Mouse (Mus musculus) forebrain, embryonic 13.5 days (tissue): ENCODE results near the gene Pced1a. TPM values are rescaled to one million over a fixed set of nuclear protein-coding genes. Genes with fewer than 3 reads are reported as not detected.

Source experiments
- ATAC-seq: fragments of 200-750 bp; cut with Nextera tagmentation; 2 replicates; pipeline ENCODE4 v1.8.0; 2017
- H3K27ac ChIP-seq: fragments of 300-500 bp; sonication (generic); 2 replicates; pipeline ENCODE4 v1.5.1; 2015; ENCODE audit warnings: inconsistent platforms, mild to moderate bottlenecking, moderate library complexity
- H3K27me3 ChIP-seq: fragments of 300-500 bp; sonication (generic); 2 replicates; pipeline ENCODE4 v1.6.1; 2015; ENCODE audit warnings: mild to moderate bottlenecking, inconsistent platforms
- H3K36me3 ChIP-seq: fragments of 300-500 bp; sonication (generic); 2 replicates; pipeline ENCODE4 v1.6.1; 2015; ENCODE audit warnings: mild to moderate bottlenecking, inconsistent platforms; ENCODE audit not compliant: poor library complexity, severe bottlenecking
- H3K4me1 ChIP-seq: fragments of 300-500 bp; sonication (generic); 2 replicates; pipeline ENCODE4 v1.6.1; 2015; ENCODE audit warnings: inconsistent platforms
- H3K4me2 ChIP-seq: fragments of 300-500 bp; sonication (generic); 2 replicates; pipeline ENCODE4 v1.6.1; 2015; ENCODE audit warnings: inconsistent platforms, mild to moderate bottlenecking, moderate library complexity
- H3K4me3 ChIP-seq: fragments of 300-500 bp; sonication (generic); 2 replicates; pipeline ENCODE4 v1.5.1; 2015; ENCODE audit warnings: mild to moderate bottlenecking, inconsistent platforms
- H3K9ac ChIP-seq: fragments of 300-500 bp; sonication (generic); 2 replicates; pipeline ENCODE4 v1.6.1; 2015; ENCODE audit warnings: mild to moderate bottlenecking, inconsistent platforms
- H3K9me3 ChIP-seq: fragments of 300-500 bp; sonication (generic); replicated peaks from 2 replicates; pipeline ENCODE4 v1.6.1; 2016; ENCODE audit warnings: inconsistent platforms
- WGBS: fragments of 180-500 bp; shearing (Covaris S2); methylation state at CpG from one replicate; pipeline ENCODE4 v1.1.7; 2015; 5-methylcytosine and 5-hydroxymethylcytosine counted together
- polyA plus RNA-seq: library from polyadenylated mRNA; unstranded; fragments of >200 nt; fragmentation: Nextera tagmentation; extraction: Ambion mirVana; gene quantifications from 2 replicates; pipeline ENCODE4 v1.2.1, GENCODE M21; 2015

The Pced1a gene
- polyA plus RNA-seq, 1 experiment from 2014 or later: 9.0 TPM

DNA sequence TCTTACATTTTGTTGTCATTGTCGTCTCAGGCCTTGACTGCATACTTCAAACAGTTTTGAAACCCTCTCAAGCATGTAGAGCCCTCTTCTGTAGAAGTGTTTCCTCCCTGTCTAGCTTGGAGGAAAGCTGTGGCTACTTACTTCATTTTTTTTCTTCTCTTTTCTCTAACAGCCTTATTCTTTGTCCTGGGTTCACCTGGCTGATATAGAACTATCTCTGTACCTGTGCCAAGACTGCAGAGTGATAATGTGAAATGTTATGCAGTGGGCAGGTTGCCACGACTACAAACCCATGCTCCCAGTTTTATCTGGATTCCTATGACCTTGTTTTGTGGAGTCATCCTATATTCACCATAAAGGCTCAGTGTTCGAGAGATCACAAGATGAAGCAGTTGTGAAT is 6.0 kb upstream of the Pced1a start:
- no peak for ATAC-seq
- no peaks in the 10 kb centered on the region for H3K27me3 ChIP-seq
- 86% methylated on average over 3 of the region's 3 CpGs for WGBS

GRCm38 (mm10) chr2:130429851-130430250 is 5.3 kb upstream of the Pced1a start:
- Histone ChIP-seq H3K9me3 (no peaks in the 10 kb centered on the region), H3K4me1 (peaks cover 15% of the 10 kb centered on the region), H3K27ac (no peak overlapping the region), H3K9ac (no peak overlapping the region), H3K36me3 (peaks cover 10% of the 10 kb centered on the region; the same call in 1 of the 2 replicates), H3K27me3 (no peaks in the 10 kb centered on the region), H3K4me3 (no peak overlapping the region), H3K4me2 (no peak overlapping the region)
- WGBS: 67% methylated on average over 2 of the region's 2 CpGs
- ATAC-seq: no peak

More for the DNA sequence above, 6.0 kb upstream of the Pced1a start:
- Histone ChIP-seq H3K27ac (no peak overlapping the region), H3K9ac (no peak overlapping the region), H3K4me1 (peaks cover 8% of the 10 kb centered on the region; the same call in 1 of the 2 replicates), H3K9me3 (no peaks in the 10 kb centered on the region), H3K36me3 (peaks cover 10% of the 10 kb centered on the region; the same call in 1 of the 2 replicates), H3K4me2 (no peak overlapping the region), H3K4me3 (no peak overlapping the region)

- no peaks in the 10 kb centered on the region for H3K9me3 ChIP-seq
- 0 out of 2 replicates have a peak, but pooled peaks cover 5% of the 10 kb centered on the region for H3K36me3 ChIP-seq
- no peaks in the 10 kb centered on the region for H3K27me3 ChIP-seq
- peak overlapping the region; percentile 88 for H3K9ac ChIP-seq
- peaks cover 39% of the 10 kb centered on the region for H3K4me1 ChIP-seq
- H3K27ac ChIP-seq: peak overlapping the region; percentile 89; the same call in 1 of the 2 replicates
- peak overlapping the region; percentile 85 for H3K4me2 ChIP-seq
- no peak for ATAC-seq
- 41% methylated on average over 5 of the region's 5 CpGs for WGBS
- H3K4me3 ChIP-seq: peak overlapping the region; percentile 77
These were observed 611 bp upstream of the Pced1a start for GRCm38 (mm10) chr2:130425112-130425511.

GRCm38 (mm10) chr2:130423397-130424125 is 940 bp downstream of the Pced1a start:
- no peaks in the 10 kb centered on the region for H3K9me3 ChIP-seq
- peaks cover 40% of the 10 kb centered on the region for H3K4me1 ChIP-seq
- peak overlapping the region; percentile 77 for H3K4me3 ChIP-seq
- peak overlapping the region; percentile 88 for H3K9ac ChIP-seq
- ATAC-seq: peak; percentile 75
- WGBS: 17% methylated on average over 49 of the region's 49 CpGs
- H3K4me2 ChIP-seq: peak overlapping the region; percentile 85
- H3K27me3 ChIP-seq: no peaks in the 10 kb centered on the region
- peak overlapping the region; percentile 89 for H3K27ac ChIP-seq
- peaks cover 7% of the 10 kb centered on the region; the same call in 1 of the 2 replicates for H3K36me3 ChIP-seq

- Histone ChIP-seq H3K4me1 (peaks cover 40% of the 10 kb centered on the region), H3K27ac (no peak overlapping the region), H3K27me3 (no peaks in the 10 kb centered on the region), H3K4me2 (no peak overlapping the region), H3K36me3 (peaks cover 9% of the 10 kb centered on the region; the same call in 1 of the 2 replicates), H3K9ac (no peak overlapping the region), H3K4me3 (no peak overlapping the region), H3K9me3 (no peaks in the 10 kb centered on the region)
- ATAC-seq: no peak
- WGBS: 95% methylated on average over 26 of the region's 26 CpGs
These were observed 2.5 kb downstream of the Pced1a start for GRCm38 (mm10) chr2:130421781-130422620.

- Histone ChIP-seq H3K27me3 (no peaks in the 10 kb centered on the region), H3K4me3 (no peak overlapping the region), H3K4me2 (no peak overlapping the region), H3K9ac (no peak overlapping the region), H3K9me3 (no peaks in the 10 kb centered on the region), H3K27ac (no peak overlapping the region), H3K4me1 (peaks cover 5% of the 10 kb centered on the region; the same call in 1 of the 2 replicates), H3K36me3 (peaks cover 6% of the 10 kb centered on the region; the same call in 1 of the 2 replicates)
- 68% methylated on average over 6 of the region's 6 CpGs for WGBS
- no peak for ATAC-seq
These were observed 10.2 kb downstream of the Pced1a start for GRCm38 (mm10) chr2:130414094-130414856.

DNA sequence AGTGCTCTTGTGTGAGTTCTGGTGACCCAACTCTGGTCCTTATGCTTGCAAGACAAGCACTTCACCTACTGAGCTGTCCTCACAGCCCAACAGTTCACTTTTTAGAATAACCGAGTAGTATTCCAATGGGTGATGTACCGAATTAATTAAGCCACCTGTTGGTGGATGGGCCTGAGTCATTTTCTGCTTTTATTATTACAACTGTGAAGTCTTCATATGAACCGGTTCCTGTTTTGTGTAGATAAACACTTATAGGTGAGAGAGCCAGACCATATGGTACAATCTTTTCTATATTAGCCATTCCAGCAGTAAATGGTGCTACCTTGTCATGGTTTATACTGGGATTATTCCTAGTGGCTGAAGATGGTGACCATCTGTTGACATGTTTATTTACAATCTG is 11.7 kb downstream of the Pced1a start:
- no peak overlapping the region for H3K9ac ChIP-seq
- no peak overlapping the region for H3K4me3 ChIP-seq
- H3K9me3 ChIP-seq: no peaks in the 10 kb centered on the region
- WGBS: 86% methylated on average over 3 of the region's 3 CpGs
- H3K4me1 ChIP-seq: peaks cover 11% of the 10 kb centered on the region; the same call in 1 of the 2 replicates
- no peak overlapping the region for H3K27ac ChIP-seq
- H3K36me3 ChIP-seq: no peaks in the 10 kb centered on the region
- no peaks in the 10 kb centered on the region for H3K27me3 ChIP-seq
- no peak overlapping the region for H3K4me2 ChIP-seq
- no peak for ATAC-seq

DNA sequence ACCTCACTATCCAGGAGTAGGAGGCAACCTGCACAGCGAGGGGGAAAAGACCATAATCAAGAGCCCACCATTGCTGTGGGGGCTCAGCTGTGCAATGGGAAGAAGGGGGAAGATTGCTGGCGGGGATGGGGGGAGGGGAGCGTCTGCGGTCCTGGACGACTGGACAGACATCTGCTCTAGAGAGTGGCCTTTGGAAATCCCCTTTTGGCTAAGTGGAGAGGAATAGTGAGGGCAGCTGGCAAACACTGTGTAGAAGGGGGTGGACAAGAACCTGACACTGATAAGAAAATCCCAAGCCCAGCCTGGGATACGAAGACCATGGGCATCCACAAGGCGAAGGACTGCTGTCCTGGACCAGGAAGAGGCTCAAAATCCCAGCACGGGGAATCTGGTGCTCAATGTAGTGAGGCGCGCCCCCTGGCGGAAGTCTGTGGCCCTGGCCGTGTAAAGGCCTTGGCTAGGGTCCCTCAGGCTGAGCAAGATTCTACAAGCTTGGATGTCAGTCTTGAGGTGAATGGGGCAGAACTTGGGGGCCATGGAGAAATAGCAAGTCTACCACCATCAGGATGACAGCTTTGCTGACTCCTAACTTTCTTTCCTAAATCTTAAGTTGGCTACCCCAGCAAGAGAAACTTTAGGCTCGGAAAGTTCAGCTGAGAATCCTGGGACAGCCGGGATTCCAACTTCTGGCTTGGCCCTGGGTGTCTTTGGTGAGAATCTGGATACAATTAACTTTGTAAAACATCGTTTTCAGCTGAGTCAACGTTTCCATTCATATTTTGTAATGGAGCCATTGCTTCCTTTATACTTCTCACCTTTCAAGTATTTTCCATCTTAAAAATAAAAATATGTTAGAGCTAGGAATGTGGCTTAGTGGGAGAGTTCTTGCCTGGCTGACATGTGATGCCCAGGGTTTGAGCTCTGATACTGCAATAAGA is 12.7 kb downstream of the Pced1a start:
- WGBS: 35% methylated on average over 16 of the region's 16 CpGs
- peak; percentile 83 for ATAC-seq

GRCm38 (mm10) chr2:130408194-130408593 is 16.3 kb downstream of the Pced1a start:
- 13% methylated on average over 6 of the region's 6 CpGs for WGBS
- Histone ChIP-seq H3K4me1 (peaks cover 11% of the 10 kb centered on the region; the same call in 1 of the 2 replicates), H3K9ac (no peak overlapping the region), H3K27ac (no peak overlapping the region), H3K27me3 (peaks cover 8% of the 10 kb centered on the region; the same call in 1 of the 2 replicates), H3K9me3 (no peaks in the 10 kb centered on the region), H3K4me2 (no peak overlapping the region), H3K4me3 (no peak overlapping the region), H3K36me3 (no peaks in the 10 kb centered on the region)
- ATAC-seq: 0 out of 2 replicates have a peak, but pooled peaks have one; percentile 50

More for the DNA sequence above, 12.7 kb downstream of the Pced1a start:
- Histone ChIP-seq H3K9me3 (no peaks in the 10 kb centered on the region), H3K36me3 (no peaks in the 10 kb centered on the region), H3K27me3 (peaks cover 2% of the 10 kb centered on the region; the same call in 1 of the 2 replicates), H3K27ac (no peak overlapping the region), H3K4me3 (no peak overlapping the region), H3K4me2 (no peak overlapping the region), H3K4me1 (peaks cover 11% of the 10 kb centered on the region; the same call in 1 of the 2 replicates), H3K9ac (no peak overlapping the region)

DNA sequence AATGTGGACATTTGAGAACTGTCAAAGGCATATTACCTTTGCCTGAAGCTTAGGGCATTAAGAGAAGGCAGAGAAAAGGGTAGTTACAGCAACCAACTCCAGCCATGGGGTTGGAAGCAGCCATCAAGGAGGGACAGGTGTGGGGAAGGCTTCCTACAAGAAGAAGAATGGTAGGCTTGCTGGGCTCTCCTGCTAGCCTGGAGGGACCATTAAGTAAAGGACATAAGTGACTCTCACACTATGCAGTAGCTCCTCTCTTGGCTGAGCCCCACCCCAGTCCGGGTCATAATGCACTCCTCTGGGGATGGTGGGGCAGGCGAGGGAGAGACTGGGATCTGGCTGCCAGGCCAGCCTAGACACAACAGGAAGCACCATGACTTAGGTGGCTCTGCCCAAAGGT is 18.3 kb downstream of the Pced1a start, which contains the start of gene Tmem239:
TSS of gene Tmem239 (plus strand) at position 301 of the 400 bp plus-strand sequence.
- H3K4me3 ChIP-seq: no peak within 1 kb of the TSS
- H3K9me3 ChIP-seq: no peaks in the 10 kb centered on the region
- no peak within 1 kb of the TSS for H3K9ac ChIP-seq
- H3K27ac ChIP-seq: no peak within 1 kb of the TSS
- no peak for ATAC-seq
- no peaks in the 10 kb centered on the region for H3K36me3 ChIP-seq
- WGBS: 68% methylated on average over 2 of the region's 2 CpGs
- H3K4me1 ChIP-seq: peaks cover 6% of the 10 kb centered on the region; the same call in 1 of the 2 replicates
- peaks cover 15% of the 10 kb centered on the region; the same call in 1 of the 2 replicates for H3K27me3 ChIP-seq
- no peak within 1 kb of the TSS for H3K4me2 ChIP-seq
